Mouse (Mus musculus): ENCODE measurements at regions not wholly inside any gene's neighbourhood (a gene's known extent, or its start where the extent isn't known, plus 50 kb on each side); places are given as distances from the start of the nearest gene placed in this dataset.

DNA sequence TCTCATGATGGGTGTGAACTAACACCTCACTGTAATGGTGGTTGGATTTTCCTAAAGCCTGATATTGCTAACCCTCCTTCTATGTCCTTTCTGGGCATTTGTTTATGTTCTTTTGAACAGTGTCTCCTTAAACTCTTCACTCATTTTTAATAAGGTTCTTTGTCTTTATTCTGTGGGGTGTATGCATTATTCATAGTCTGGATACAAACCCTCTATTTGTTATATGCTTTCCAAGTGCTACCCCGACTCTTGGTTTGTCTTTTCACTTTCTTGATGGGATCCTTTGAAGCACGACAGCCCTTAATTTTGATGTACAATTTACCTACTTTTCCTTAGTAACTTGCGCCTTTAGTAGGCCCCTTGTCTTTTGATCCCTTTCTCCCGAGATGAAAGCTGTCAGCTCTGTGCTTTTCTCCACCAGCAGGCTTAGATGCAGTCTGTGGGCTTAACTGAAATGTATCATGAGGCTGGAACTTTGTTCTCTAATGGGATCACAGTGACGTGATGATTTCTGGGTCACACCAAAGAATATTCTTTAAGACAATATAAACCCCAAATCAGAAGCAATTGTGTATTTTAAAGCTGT, 138.0 kb upstream of the Pbx1 start:
- TF ChIP-seq USF1 (IDR thresholded peaks at IDR 0.05; ENCODE audit: low read depth) (no peak), MYOG (IDR thresholded peaks at IDR 0.05; ENCODE audit: control insufficient read depth, extremely low read depth, insufficient read length) (no peak), CTCF (IDR thresholded peaks at IDR 0.05; ENCODE audit: control insufficient read depth, insufficient read depth, insufficient read length) (no peak)
